12 mouse cellular contexts compared by ENCODE assay signal in genomic region chr1:119152776-119153175, GRCm38 (mm10).
DNase-seq lines count a peak whose midpoint lies in the region; ATAC-seq and TF ChIP-seq lines count a peak whose summit lies in the region.
"Had no signal": no experiment of that assay in that cellular context is flagged by ENCODE, and none has a peak within 500 bp of the region (broad histone marks: within the 10 kb centered on the region; RNA-seq: fewer than 3 reads in every experiment).

No protein-coding gene starts in this region.

- no peak overlapping the region for H3K9ac ChIP-seq in limb, embryonic 14.5 days (ENCODE audit: low read depth, low read length, severe bottlenecking)

- H3K4me2 ChIP-seq in limb, embryonic 14.5 days (replicated peaks; ENCODE audit: low read depth, low read length, severe bottlenecking): no peak overlapping the region

- no peak for TF ChIP-seq POLR2A in limb, embryonic 14.5 days (IDR thresholded peaks at IDR 0.05; ENCODE audit: borderline replicate concordance, extremely low read depth, insufficient read depth, insufficient read length)

- H3K27ac ChIP-seq in limb, embryonic 14.5 days (replicated peaks; ENCODE audit: low read depth, low read length): no peak overlapping the region

- no peak for TF ChIP-seq CTCF in C2C12 (IDR thresholded peaks at IDR 0.05; ENCODE audit: control insufficient read depth, insufficient read depth, insufficient read length)

- H3K4me3 ChIP-seq in C2C12 (ENCODE audit: insufficient read depth, poor library complexity, severe bottlenecking): no peak overlapping the region
- no peak overlapping the region for H3K4me3 ChIP-seq in limb, embryonic 14.5 days (replicated peaks; ENCODE audit: low read length)

- no peaks in the 10 kb centered on the region for H3K9me3 ChIP-seq in limb, embryonic 14.5 days (ENCODE audit: control insufficient read depth, low read length)

- H3K79me3 ChIP-seq in C2C12 (ENCODE audit: low read depth): no peaks in the 10 kb centered on the region

- H3K27me3 ChIP-seq in C2C12 (ENCODE audit: control insufficient read depth, insufficient read depth, insufficient read length): no peaks in the 10 kb centered on the region
- H3K27me3 ChIP-seq in limb, embryonic 14.5 days (ENCODE audit: control insufficient read depth, insufficient read depth, low read length): no peaks in the 10 kb centered on the region

- peak; percentile 75 for ATAC-seq in limb, embryonic 14.5 days (ENCODE audit: low FRiP score, low read depth)

- no peaks in the 10 kb centered on the region for H3K79me2 ChIP-seq in C2C12 (ENCODE audit: control insufficient read depth, insufficient read depth)

- no peaks in the 10 kb centered on the region for H3K4me1 ChIP-seq in limb, embryonic 14.5 days (ENCODE audit: control insufficient read depth, insufficient read depth, low read length)

- H3K36me3 ChIP-seq in C2C12 (ENCODE audit: control insufficient read depth, insufficient read depth): no peaks in the 10 kb centered on the region
- no peaks in the 10 kb centered on the region for H3K36me3 ChIP-seq in limb, embryonic 14.5 days (ENCODE audit: control insufficient read depth, insufficient read depth, low read length)

- WGBS in limb, embryonic 14.5 days: 61% methylated on average over 6 of the region's 6 CpGs

- peak; percentile 8 for DNase-seq in gastrocnemius, postnatal 14 days
- DNase-seq in gastrocnemius, postnatal 36 days: no peak
- DNase-seq in adrenal gland, postnatal 25 days: peak; percentile 5
- DNase-seq in limb, embryonic 14.5 days (ENCODE audit: low spot score): peak; percentile 18
- DNase-seq in spleen, adult 12 weeks (ENCODE audit: low spot score): no peak
- DNase-seq in right cerebral cortex, postnatal 4 days: no peak
- DNase-seq in spleen, postnatal 14 days (ENCODE audit: low spot score in 2 of 2): no peak
- DNase-seq: cerebellum, adult 9-10 months; kidney, postnatal 36 days; lung, postnatal 14 days; thymus, adult 18-20 months had no signal

- H3ac ChIP-seq in C2C12 (ENCODE audit: control insufficient read depth, insufficient read length, low read depth): peak overlapping the region; percentile 16

- intact Hi-C loops in gastrocnemius, postnatal 14 days (cut with DNase I; ENCODE audit: low total_unique reads): no loop called here
- intact Hi-C loops in gastrocnemius, postnatal 36 days (cut with DNase I): no loop called here

TF ChIP-seq in C2C12, 6 proteins besides CTCF, POLR2A, EP300 and RAD21:
- TF ChIP-seq FOSL1 (IDR thresholded peaks at IDR 0.05; ENCODE audit: insufficient read depth, low read length, poor library complexity, severe bottlenecking) (no peak), CEBPB (IDR thresholded peaks at IDR 0.05; ENCODE audit: low read depth) (peak; percentile 69), MAX (IDR thresholded peaks at IDR 0.05) (peak; percentile 43)

Comparison
In these comparisons a context has a peak if more than half of its experiments do, and no peak if none do; other contexts are left out.
1. DNase-seq: peak in gastrocnemius, postnatal 14 days (single experiment), adrenal gland, postnatal 25 days (single experiment) and limb, embryonic 14.5 days (single experiment); none in gastrocnemius, postnatal 36 days (0 of 2), spleen, adult 12 weeks (single experiment), right cerebral cortex, postnatal 4 days (single experiment) and spleen, postnatal 14 days (0 of 2).